Mouse (Mus musculus): ENCODE measurements around the gene Gm10282.

- TF ChIP-seq POLR2A (IDR thresholded peaks at IDR 0.05; ENCODE audit: control insufficient read depth in 1 of 2, insufficient read depth in 1 of 2, low read depth in 1 of 2, low read length in 2 of 2, poor library complexity in 1 of 2) (no peak), NRF1 (IDR thresholded peaks at IDR 0.05; ENCODE audit: insufficient read depth, low read depth, low read length, poor library complexity, severe bottlenecking) (no peak), ZKSCAN1 (IDR thresholded peaks at IDR 0.05; ENCODE audit: low read depth, low read length) (no peak), CTCF (IDR thresholded peaks at IDR 0.05 in 2 of 3, conservative IDR thresholded peaks at IDR 0.05 in 1 of 3; ENCODE audit: control insufficient read depth in 1 of 3, insufficient read depth in 1 of 3, low read depth in 2 of 3, low read length in 3 of 3, poor library complexity in 1 of 3, severe bottlenecking in 1 of 3) (no peak), GATA1 (IDR thresholded peaks at IDR 0.05; ENCODE audit: low read depth, low read length) (no peak), MAFK (IDR thresholded peaks at IDR 0.05; ENCODE audit: borderline replicate concordance, low read depth, low read length) (no peak), MYB (IDR thresholded peaks at IDR 0.05; ENCODE audit: low read depth, low read length) (no peak), MAX (IDR thresholded peaks at IDR 0.05; ENCODE audit: low read length) (no peak), NELFE (IDR thresholded peaks at IDR 0.05; ENCODE audit: low read depth, low read length) (no peak)
These were observed 32.0 kb upstream of the Gm10282 start for GRCm38 (mm10) chr8:72337034-72337433.
